Mouse (Mus musculus): Measurements from ENCODE around the gene Cfc1.

- TF ChIP-seq CTCF (IDR thresholded peaks at IDR 0.05; ENCODE audit: low read depth) (no peak), EP300 (IDR thresholded peaks at IDR 0.05; ENCODE audit: low read depth) (no peak)
These were observed 27.5 kb upstream of the Cfc1 start for GRCm38 (mm10) chr1:34507986-34508385.
